Mouse (Mus musculus) NIH3T3 (cell line): ENCODE results near the gene Hrc.
A peak's percentile ranks its signal among the peaks of the same experiment; 100 is the strongest.

Experiments
- DNase-seq: peaks from one replicate; pipeline ENCODE4 v3.0.0-alpha.2; 2012; ENCODE audit warnings: low read depth

The Hrc gene

GRCm38 (mm10) chr7:45335056-45335455 lies at the start of gene Hrc:
Gene Hrc, plus strand, starts transcription at chr7:45335290.
- no peak for DNase-seq

- DNase-seq, result no peak
Observed at GRCm38 (mm10) chr7:45286486-45286885, 48.6 kb upstream of the Hrc start.

- no peak for DNase-seq
Observed at GRCm38 (mm10) chr7:45296626-45297025, 38.5 kb upstream of the Hrc start.

GRCm38 (mm10) chr7:45297563-45297962 lies 37.5 kb upstream of the Hrc start:
- DNase-seq, result no peak

- DNase-seq, result peak; percentile 88
Observed at GRCm38 (mm10) chr7:45299752-45300151, 35.3 kb upstream of the Hrc start.

- DNase-seq, result peak; percentile 81
Observed at GRCm38 (mm10) chr7:45300270-45300669, 34.8 kb upstream of the Hrc start.

- peak; percentile 38 for DNase-seq
Observed at GRCm38 (mm10) chr7:45302626-45303025, 32.5 kb upstream of the Hrc start.

- DNase-seq, result no peak
Observed at GRCm38 (mm10) chr7:45304869-45305268, 30.2 kb upstream of the Hrc start.

- DNase-seq, result peak; percentile 58
Observed at GRCm38 (mm10) chr7:45305275-45305674, 29.8 kb upstream of the Hrc start.

- DNase-seq, result no peak
Observed at GRCm38 (mm10) chr7:45308551-45309240, 26.4 kb upstream of the Hrc start.

GRCm38 (mm10) chr7:45309455-45309854 lies 25.6 kb upstream of the Hrc start:
- DNase-seq, result peak; percentile 72

GRCm38 (mm10) chr7:45312023-45312422 lies 23.1 kb upstream of the Hrc start:
- DNase-seq, result no peak

- peak; percentile 71 for DNase-seq
Observed at GRCm38 (mm10) chr7:45312686-45313453, 22.2 kb upstream of the Hrc start.

GRCm38 (mm10) chr7:45313495-45313894 lies 21.6 kb upstream of the Hrc start:
- peak; percentile 57 for DNase-seq

- peak; percentile 36 for DNase-seq
Observed at GRCm38 (mm10) chr7:45315182-45315701, 19.8 kb upstream of the Hrc start.

GRCm38 (mm10) chr7:45316536-45316935 lies 18.6 kb upstream of the Hrc start:
- no peak for DNase-seq

GRCm38 (mm10) chr7:45322245-45322644 lies 12.8 kb upstream of the Hrc start:
- DNase-seq, result no peak

GRCm38 (mm10) chr7:45323069-45323468 lies 12.0 kb upstream of the Hrc start:
- no peak for DNase-seq

GRCm38 (mm10) chr7:45325800-45326199 lies 9.3 kb upstream of the Hrc start:
- peak; percentile 33 for DNase-seq

- no peak for DNase-seq
Observed at GRCm38 (mm10) chr7:45328841-45329475, 6.1 kb upstream of the Hrc start.

GRCm38 (mm10) chr7:45331502-45331901 lies 3.6 kb upstream of the Hrc start:
- no peak for DNase-seq

- DNase-seq, result peak; percentile 67
Observed at GRCm38 (mm10) chr7:45332685-45333425, 2.2 kb upstream of the Hrc start.
